Mouse (Mus musculus) c-Kit-positive CD71-positive TER-119-positive erythroid progenitor cells, embryonic 14.5 days (primary cell): ENCODE data around the gene Fgfr2.
"Not testable (repeated sequence)": the region's sequence is repeated elsewhere in the genome, so short reads cannot be mapped to it uniquely, and the experiment has no call there.

Experiments
- DNase-seq: peaks from one replicate; pipeline ENCODE4 v3.0.0-alpha.2; 2013; ENCODE audit warnings: low spot score

Gene Fgfr2

GRCm38 (mm10) chr7:130673169-130674033, 2449.7 kb downstream of the Fgfr2 start:
- no peak for DNase-seq

GRCm38 (mm10) chr7:130671301-130671700, 2451.8 kb downstream of the Fgfr2 start:
- no peak for DNase-seq

GRCm38 (mm10) chr7:130670358-130670757, 2452.8 kb downstream of the Fgfr2 start:
- DNase-seq = no peak

GRCm38 (mm10) chr7:130669370-130669881, 2453.7 kb downstream of the Fgfr2 start:
- DNase-seq = no peak

- DNase-seq = no peak
Measured at GRCm38 (mm10) chr7:130668729-130669281, 2454.3 kb downstream of the Fgfr2 start.

- DNase-seq = not testable (repeated sequence)
Measured at GRCm38 (mm10) chr7:130668013-130668412, 2455.1 kb downstream of the Fgfr2 start.

- DNase-seq = no peak
Measured at GRCm38 (mm10) chr7:130665358-130665757, 2457.8 kb downstream of the Fgfr2 start.

- DNase-seq = no peak
Measured at GRCm38 (mm10) chr7:130664629-130665028, 2458.5 kb downstream of the Fgfr2 start.

GRCm38 (mm10) chr7:130664037-130664436, 2459.1 kb downstream of the Fgfr2 start:
- DNase-seq = no peak

- no peak for DNase-seq
Measured at GRCm38 (mm10) chr7:130662869-130663268, 2460.3 kb downstream of the Fgfr2 start.

GRCm38 (mm10) chr7:130662250-130662649, 2460.9 kb downstream of the Fgfr2 start:
- no peak for DNase-seq

GRCm38 (mm10) chr7:130659129-130659528, 2464.0 kb downstream of the Fgfr2 start:
- DNase-seq = no peak

GRCm38 (mm10) chr7:130657751-130658150, 2465.4 kb downstream of the Fgfr2 start:
- no peak for DNase-seq

- DNase-seq = no peak
Measured at GRCm38 (mm10) chr7:130656965-130657364, 2466.2 kb downstream of the Fgfr2 start.

GRCm38 (mm10) chr7:130654562-130654961, 2468.6 kb downstream of the Fgfr2 start:
- DNase-seq = no peak

GRCm38 (mm10) chr7:130653036-130653555, 2470.1 kb downstream of the Fgfr2 start:
- no peak for DNase-seq

GRCm38 (mm10) chr7:130650621-130651020, 2472.5 kb downstream of the Fgfr2 start:
- no peak for DNase-seq

- DNase-seq = no peak
Measured at GRCm38 (mm10) chr7:130649257-130649656, 2473.9 kb downstream of the Fgfr2 start.

GRCm38 (mm10) chr7:130648061-130648460, 2475.1 kb downstream of the Fgfr2 start:
- DNase-seq = no peak

GRCm38 (mm10) chr7:130646762-130647139, 2476.4 kb downstream of the Fgfr2 start:
- DNase-seq = peak; percentile 27

- DNase-seq = no peak
Measured at GRCm38 (mm10) chr7:130645994-130646761, 2477.0 kb downstream of the Fgfr2 start.

- no peak for DNase-seq
Measured at GRCm38 (mm10) chr7:130645332-130645993, 2477.7 kb downstream of the Fgfr2 start.
